Mouse (Mus musculus) embryonic facial prominence, embryonic 11.5 days (tissue): Measurements from ENCODE around the gene Mfsd5. TPM values are rescaled to one million over a fixed set of nuclear protein-coding genes. Genes with fewer than 3 reads are reported as not detected.

Experiments
- ATAC-seq: fragments of 200-750 bp; cut with Nextera tagmentation; replicated peaks from 2 replicates; pipeline ENCODE4 v1.8.0; 2017; ENCODE audit warnings: low read depth; ENCODE audit not compliant: insufficient number of reproducible peaks, low FRiP score, low TSS enrichment
- DNase-seq: peaks from one replicate; pipeline ENCODE4 v3.0.0-alpha.2; 2015; ENCODE audit warnings: low spot score
- H3K27ac ChIP-seq: fragments of 300-500 bp; sonication (generic); replicated peaks from 2 replicates; pipeline ENCODE4 v1.5.1; 2014; ENCODE audit warnings: mild to moderate bottlenecking, low read depth, low read length, control low read depth
- H3K27me3 ChIP-seq: fragments of 300-500 bp; sonication (generic); 2 replicates; pipeline ENCODE4 v1.6.1; 2014; ENCODE audit warnings: mild to moderate bottlenecking, low read length, moderate library complexity, mixed read lengths; ENCODE audit not compliant: control insufficient read depth, insufficient read depth
- H3K36me3 ChIP-seq: fragments of 300-500 bp; sonication (generic); replicated peaks from 2 replicates; pipeline ENCODE4 v1.6.1; 2014; ENCODE audit warnings: low read depth, mild to moderate bottlenecking, low read length, moderate library complexity, mixed read lengths; ENCODE audit not compliant: control insufficient read depth, insufficient read depth
- H3K4me1 ChIP-seq: fragments of 300-500 bp; sonication (generic); 2 replicates; pipeline ENCODE4 v1.6.1; 2014; ENCODE audit warnings: low read length, mixed read lengths; ENCODE audit not compliant: control insufficient read depth, insufficient read depth
- H3K4me2 ChIP-seq: fragments of 300-500 bp; sonication (generic); 2 replicates; pipeline ENCODE4 v1.6.1; 2014; ENCODE audit warnings: low read depth, mild to moderate bottlenecking, control low read depth, low read length, moderate library complexity
- H3K4me3 ChIP-seq: fragments of 300-500 bp; sonication (generic); 2 replicates; pipeline ENCODE4 v1.5.1; 2014; ENCODE audit warnings: low read depth, low read length, control low read depth
- H3K9ac ChIP-seq: fragments of 300-500 bp; sonication (generic); replicated peaks from 2 replicates; pipeline ENCODE4 v1.6.1; 2014; ENCODE audit warnings: mild to moderate bottlenecking, control low read depth, low read length
- H3K9me3 ChIP-seq: fragments of 300-500 bp; sonication (generic); replicated peaks from 2 replicates; pipeline ENCODE4 v1.6.1; 2016; ENCODE audit warnings: mild to moderate bottlenecking, low read length, inconsistent platforms, mixed read lengths; ENCODE audit not compliant: control insufficient read depth
- WGBS: fragments of 180-500 bp; shearing (Covaris S2); extraction: QIAGEN DNeasy Blood & Tissue Kit; methylation state at CpG from one replicate; pipeline ENCODE4 v1.1.7; 2014; 5-methylcytosine and 5-hydroxymethylcytosine counted together
- polyA plus RNA-seq: library from polyadenylated mRNA; unstranded; fragments of >200 nt; fragmentation: Nextera tagmentation; extraction: Ambion mirVana; gene quantifications from 2 replicates; pipeline ENCODE4 v1.2.1, GENCODE M21; 2014

Gene Mfsd5
- polyA plus RNA-seq, 1 experiment from 2014 or later: 51.6 TPM

DNA sequence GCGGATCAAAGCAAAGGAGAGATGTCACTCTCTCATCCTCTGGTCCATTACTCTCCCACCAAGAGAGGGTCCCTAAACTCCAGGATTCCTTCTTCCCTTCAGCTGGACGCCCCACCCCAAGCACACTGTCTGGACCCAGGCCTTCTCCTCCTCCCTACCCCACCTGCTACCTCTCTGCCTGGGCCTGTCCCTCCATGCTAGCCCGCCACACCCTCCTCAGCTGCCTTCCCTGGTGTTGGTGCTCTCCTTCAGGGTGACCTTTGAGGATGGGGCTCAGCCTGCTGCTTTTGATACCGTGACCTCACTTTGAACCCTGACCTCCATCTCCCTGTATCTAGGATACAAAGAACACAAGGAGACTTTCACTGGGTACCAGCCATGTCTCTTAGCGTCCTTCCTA is 28.7 kb upstream of the Mfsd5 start:
- Histone ChIP-seq H3K9ac (no peak overlapping the region; the same call in none of the 2 replicates), H3K4me1 (peaks cover 16% of the 10 kb centered on the region), H3K27me3 (no peaks in the 10 kb centered on the region), H3K4me3 (no peak overlapping the region), H3K27ac (peak overlapping the region; percentile 99), H3K9me3 (no peaks in the 10 kb centered on the region), H3K4me2 (peak overlapping the region; percentile 23; the same call in 1 of the 2 replicates), H3K36me3 (no peaks in the 10 kb centered on the region; the same call in 1 of the 2 replicates)
- ATAC-seq (no peak), DNase-seq (no peak)
- WGBS: 45% methylated on average over 5 of the region's 5 CpGs

DNA sequence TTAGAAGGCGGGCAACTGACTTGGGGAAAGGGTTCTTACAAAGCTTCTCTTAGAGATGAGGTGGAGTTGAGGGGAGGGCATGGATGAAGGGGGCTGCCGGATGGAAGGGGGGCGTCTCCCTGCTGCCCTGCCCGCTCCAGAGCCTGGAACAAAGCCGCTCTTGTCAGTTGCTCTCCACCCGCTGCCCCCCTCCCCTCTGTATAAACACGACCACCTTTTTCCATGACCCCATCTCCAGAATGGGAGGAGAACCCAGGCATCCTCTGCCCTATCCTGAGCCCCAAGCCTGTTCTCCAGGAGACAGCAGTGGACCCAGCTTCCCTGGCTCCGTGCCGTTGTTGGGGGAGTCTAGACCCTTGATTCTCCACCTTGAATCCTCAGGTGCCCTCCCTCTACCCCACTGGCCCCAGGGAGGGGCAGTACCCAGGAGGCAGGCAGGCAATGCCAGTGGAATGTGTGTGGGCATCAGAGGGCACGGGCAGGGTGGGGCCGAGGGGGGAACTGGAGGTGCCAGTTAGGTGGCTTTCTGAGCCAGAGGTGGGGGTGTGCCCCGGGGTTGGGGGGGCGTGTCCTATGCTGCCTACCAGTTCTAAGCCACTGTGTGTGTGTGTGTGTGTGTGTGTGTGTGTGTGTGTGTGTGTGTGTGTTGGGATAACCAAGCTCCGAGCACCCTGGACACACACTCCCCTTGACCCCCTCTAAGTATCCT is 23.6 kb upstream of the Mfsd5 start:
- peak overlapping the region; percentile 89 for H3K9ac ChIP-seq
- H3K4me3 ChIP-seq: peak overlapping the region; percentile 73
- DNase-seq (peak; percentile 57), ATAC-seq (no peak)
- 27% methylated on average over 13 of the region's 14 CpGs for WGBS
- peaks cover 20% of the 10 kb centered on the region; the same call in 1 of the 2 replicates for H3K4me1 ChIP-seq
- peak overlapping the region; percentile 90 for H3K4me2 ChIP-seq
- peaks cover 2% of the 10 kb centered on the region; the same call in 1 of the 2 replicates for H3K27me3 ChIP-seq
- peak overlapping the region; percentile 96 for H3K27ac ChIP-seq
- no peaks in the 10 kb centered on the region; the same call in 1 of the 2 replicates for H3K36me3 ChIP-seq
- no peaks in the 10 kb centered on the region for H3K9me3 ChIP-seq

DNA sequence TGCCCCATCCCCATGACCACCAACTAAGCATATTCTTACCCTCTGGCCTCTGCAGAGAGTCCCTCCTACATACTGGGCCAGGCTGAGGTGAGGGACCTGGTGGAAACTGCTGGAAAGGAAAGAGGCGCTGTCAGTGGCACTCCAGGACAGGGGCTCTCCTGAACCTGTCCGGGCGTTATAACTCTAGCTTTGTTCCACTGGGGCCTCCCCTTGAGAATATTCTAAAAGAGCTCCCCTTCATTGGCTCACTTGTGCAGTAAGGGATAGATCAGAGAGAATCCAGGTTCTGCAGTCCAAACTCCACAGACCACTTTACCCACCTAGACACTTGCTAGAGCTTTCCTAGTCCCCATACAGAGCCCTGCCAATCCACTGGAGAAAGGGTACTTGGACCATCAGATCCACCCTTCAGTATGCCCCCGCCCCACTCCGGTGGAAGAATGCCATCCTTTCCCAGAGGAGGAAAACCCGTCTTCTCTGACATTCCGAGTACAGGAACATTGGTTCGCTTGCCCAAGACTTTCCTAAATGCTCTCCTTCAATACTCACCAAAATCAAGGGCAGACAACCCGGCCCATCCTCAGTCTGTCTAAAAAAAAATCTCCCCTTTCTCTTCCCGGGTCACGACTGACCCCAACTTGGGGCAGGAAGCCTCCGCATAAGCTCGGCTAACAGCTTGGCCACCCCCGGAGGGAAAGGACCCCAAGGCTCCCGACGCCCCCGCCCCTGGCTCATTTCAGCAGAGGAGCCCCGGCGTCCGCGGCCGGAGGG is 22.6 kb upstream of the Mfsd5 start:
- WGBS: 4% methylated on average over 22 of the region's 22 CpGs
- peaks cover 19% of the 10 kb centered on the region; the same call in 1 of the 2 replicates for H3K4me1 ChIP-seq
- H3K9ac ChIP-seq: peak overlapping the region; percentile 89
- H3K36me3 ChIP-seq: no peaks in the 10 kb centered on the region; the same call in 1 of the 2 replicates
- H3K9me3 ChIP-seq: no peaks in the 10 kb centered on the region
- peak overlapping the region; percentile 96 for H3K27ac ChIP-seq
- peak overlapping the region; percentile 73 for H3K4me3 ChIP-seq
- ATAC-seq (no peak), DNase-seq (no peak)
- H3K27me3 ChIP-seq: peaks cover 2% of the 10 kb centered on the region; the same call in 1 of the 2 replicates
- peak overlapping the region; percentile 90 for H3K4me2 ChIP-seq

DNA sequence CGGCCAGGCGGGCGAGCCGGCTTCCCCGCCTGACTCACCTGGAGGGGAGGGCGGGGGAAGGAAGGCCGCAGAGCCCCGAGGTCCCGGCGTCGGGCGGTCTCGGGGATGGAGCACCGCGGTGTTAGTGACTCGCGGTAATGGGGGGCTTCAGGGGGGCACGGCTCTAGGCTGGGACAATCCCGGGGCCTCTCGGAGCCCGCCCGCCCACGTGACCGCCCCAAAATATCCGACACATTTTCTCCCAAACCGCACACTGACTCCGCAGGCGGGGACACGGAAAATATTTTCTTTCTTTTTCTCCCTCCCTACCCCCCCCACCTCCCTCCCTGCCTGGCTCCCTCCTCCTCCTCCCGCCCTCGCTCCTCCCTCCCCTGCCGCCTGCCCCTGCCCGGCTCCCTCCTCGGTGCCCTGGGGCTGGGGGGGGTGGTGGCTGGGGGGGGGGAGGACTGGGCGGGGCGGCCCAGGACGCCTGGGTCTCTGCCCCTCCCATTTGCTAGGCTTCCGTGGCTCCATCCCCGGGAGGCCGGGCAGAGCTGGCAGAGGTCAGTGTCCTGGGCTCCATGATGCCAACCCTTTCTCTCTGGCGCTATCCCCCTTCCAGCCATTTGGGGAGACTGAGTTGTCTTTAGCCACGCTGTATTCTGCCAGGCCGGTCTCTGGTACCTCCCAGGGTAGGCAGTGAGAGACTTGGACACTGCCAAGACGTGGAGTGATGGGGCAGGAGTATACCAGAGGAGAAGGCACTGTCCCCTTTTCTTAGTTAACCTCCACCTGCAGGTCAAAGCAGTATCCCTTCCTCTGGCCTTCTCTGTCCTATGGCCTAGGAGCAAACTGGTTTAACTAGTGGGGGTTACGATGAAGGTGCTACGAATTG is 21.8 kb upstream of the Mfsd5 start, which contains the start of gene Rarg:
Gene Rarg (minus strand): TSS at position 316 of the 874 bp plus-strand sequence.
- H3K27me3 ChIP-seq: peaks cover 2% of the 10 kb centered on the region; the same call in 1 of the 2 replicates
- H3K4me2 ChIP-seq: peak within 1 kb of the TSS; percentile 90
- peak within 1 kb of the TSS; percentile 89 for H3K9ac ChIP-seq
- H3K4me1 ChIP-seq: peaks cover 15% of the 10 kb centered on the region; the same call in 1 of the 2 replicates
- DNase-seq (peak; percentile 72), ATAC-seq (0 out of 2 replicates have a peak, but pooled peaks have one; percentile 21)
- no peaks in the 10 kb centered on the region for H3K36me3 ChIP-seq
- H3K27ac ChIP-seq: peak within 1 kb of the TSS; percentile 96
- H3K9me3 ChIP-seq: no peaks in the 10 kb centered on the region
- WGBS: under 1% methylated on average over 41 of the region's 46 CpGs
- peak within 1 kb of the TSS; percentile 73 for H3K4me3 ChIP-seq

DNA sequence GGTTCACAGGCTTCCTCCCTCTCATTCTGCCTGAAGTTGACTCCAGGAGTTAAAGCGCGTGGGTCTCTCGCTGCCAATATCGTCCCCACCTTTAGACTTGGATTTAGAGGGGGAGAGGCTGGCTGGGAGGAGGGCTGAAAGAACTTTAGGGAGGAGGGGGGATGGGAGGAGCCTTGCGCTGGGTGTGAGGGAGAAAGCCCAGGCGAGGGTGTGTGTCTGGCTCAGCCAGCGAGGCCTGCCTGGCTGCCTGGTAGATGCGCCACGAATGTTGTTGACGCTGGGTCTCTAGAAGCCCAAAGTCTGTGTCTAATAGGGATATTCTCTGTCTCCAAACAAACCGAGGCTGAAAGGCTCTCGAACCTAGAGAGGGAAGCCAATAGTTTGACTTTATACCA is 21.2 kb upstream of the Mfsd5 start:
- H3K9me3 ChIP-seq: no peaks in the 10 kb centered on the region
- H3K4me2 ChIP-seq: peak overlapping the region; percentile 90
- peaks cover 18% of the 10 kb centered on the region; the same call in 1 of the 2 replicates for H3K4me1 ChIP-seq
- no peak overlapping the region for H3K9ac ChIP-seq
- DNase-seq (peak; percentile 81), ATAC-seq (no peak)
- WGBS: 3% methylated on average over 12 of the region's 12 CpGs
- peak overlapping the region; percentile 73; the same call in 1 of the 2 replicates for H3K4me3 ChIP-seq
- H3K27ac ChIP-seq: peak overlapping the region; percentile 96
- peaks cover 2% of the 10 kb centered on the region; the same call in 1 of the 2 replicates for H3K27me3 ChIP-seq
- no peaks in the 10 kb centered on the region for H3K36me3 ChIP-seq

DNA sequence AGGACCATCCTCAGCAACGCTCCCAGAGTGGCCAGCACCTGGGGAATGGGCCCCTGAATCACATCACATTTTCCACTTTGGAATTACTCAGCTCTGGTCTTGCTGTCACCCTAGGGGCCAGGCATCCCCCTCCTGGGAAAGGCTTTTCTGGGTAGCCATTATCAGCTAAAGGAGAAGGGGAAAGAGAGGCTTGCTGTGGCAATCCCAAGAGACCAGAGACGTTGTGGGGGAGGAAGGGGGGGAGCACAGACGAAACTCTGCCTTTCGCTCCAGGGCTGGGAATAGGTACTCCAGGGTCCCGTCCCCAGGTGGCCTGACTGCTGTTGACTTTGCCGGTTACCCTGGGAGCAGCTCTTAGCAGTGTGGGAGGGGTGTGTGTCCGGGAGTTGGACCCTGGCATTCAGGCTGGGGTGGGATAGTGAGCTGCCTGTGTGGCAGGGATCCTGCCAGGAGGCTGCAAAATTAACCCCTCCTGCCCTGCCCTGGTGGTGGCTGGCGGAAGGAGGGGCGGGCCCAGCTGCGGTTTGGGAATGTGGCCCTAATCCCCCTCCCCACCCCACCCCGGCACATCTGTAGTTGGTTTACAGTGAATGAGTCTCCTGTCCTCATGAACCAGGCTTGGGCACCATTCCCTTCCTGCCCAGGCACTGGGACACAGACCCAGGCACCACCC is 20.5 kb upstream of the Mfsd5 start:
- DNase-seq (peak; percentile 79), ATAC-seq (peak; percentile 20; the same call in 1 of the 2 replicates)
- peak overlapping the region; percentile 90 for H3K4me2 ChIP-seq
- no peak overlapping the region for H3K4me3 ChIP-seq
- peak overlapping the region; percentile 18; the same call in 1 of the 2 replicates for H3K9ac ChIP-seq
- H3K9me3 ChIP-seq: no peaks in the 10 kb centered on the region
- WGBS: 11% methylated on average over 11 of the region's 11 CpGs
- H3K36me3 ChIP-seq: no peaks in the 10 kb centered on the region
- peaks cover 18% of the 10 kb centered on the region; the same call in 1 of the 2 replicates for H3K4me1 ChIP-seq
- peaks cover 2% of the 10 kb centered on the region; the same call in 1 of the 2 replicates for H3K27me3 ChIP-seq
- H3K27ac ChIP-seq: peak overlapping the region; percentile 96

DNA sequence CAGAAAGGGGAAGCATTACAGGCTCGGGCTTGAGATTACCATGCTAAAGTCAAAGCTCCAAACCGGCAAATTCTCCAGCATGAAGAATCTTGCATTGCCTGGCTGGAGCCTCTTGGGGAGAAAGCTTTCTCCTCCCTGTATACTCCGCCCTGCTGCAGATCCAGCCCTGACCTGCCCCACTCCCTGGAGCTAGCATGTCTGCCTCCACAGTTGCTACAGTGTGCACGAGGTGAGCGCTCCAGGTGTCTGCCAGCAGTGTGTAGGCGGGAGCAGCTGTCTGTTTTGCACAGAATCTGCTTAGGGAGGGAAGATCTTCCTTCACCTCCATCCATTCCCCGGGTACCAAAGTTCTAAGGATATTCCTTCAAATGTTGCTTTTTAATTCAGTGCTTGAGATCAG is 16.7 kb upstream of the Mfsd5 start:
- Histone ChIP-seq H3K36me3 (no peaks in the 10 kb centered on the region), H3K4me1 (peaks cover 12% of the 10 kb centered on the region; the same call in 1 of the 2 replicates), H3K9ac (no peak overlapping the region; the same call in 1 of the 2 replicates), H3K4me2 (no peak overlapping the region), H3K4me3 (no peak overlapping the region), H3K27me3 (no peaks in the 10 kb centered on the region), H3K27ac (peak overlapping the region; percentile 28; the same call in 1 of the 2 replicates), H3K9me3 (no peaks in the 10 kb centered on the region)
- WGBS: 45% methylated on average over 7 of the region's 7 CpGs
- no peak for ATAC-seq
- DNase-seq: no peak
